Mouse (Mus musculus) E14TG2a.4 (cell line): Measurements from ENCODE around the gene Gm10837.
"Not testable (repeated sequence)": the region's sequence is repeated elsewhere in the genome, so short reads cannot be mapped to it uniquely, and the experiment has no call there.

ENCODE experiments used
- H3K27me3 ChIP-seq: 2 replicates; pipeline ENCODE4 v1.6.1; 2014; ENCODE audit warnings: low read length, control low read depth; ENCODE audit not compliant: insufficient read depth
- H3K36me3 ChIP-seq: 2 replicates; pipeline ENCODE4 v1.6.1; 2014; ENCODE audit warnings: low read length, control low read depth; ENCODE audit not compliant: insufficient read depth
- H3K4me1 ChIP-seq: replicated peaks from 2 replicates; pipeline ENCODE4 v1.6.1; 2014; ENCODE audit warnings: low read depth, low read length, control low read depth
- H3K4me3 ChIP-seq: replicated peaks from 2 replicates; pipeline ENCODE4 v1.5.1; 2014; ENCODE audit warnings: mild to moderate bottlenecking, low read length
- H3K9me3 ChIP-seq: 2 replicates; pipeline ENCODE4 v1.6.1; 2014; ENCODE audit warnings: low read length, control low read depth
- CTCF ChIP-seq: conservative IDR thresholded peaks from 2 replicates; pipeline ENCODE4 v1.5.1; 2014; ENCODE audit warnings: low read length
- NANOG ChIP-seq: IDR thresholded peaks from 2 replicates; pipeline ENCODE4 v1.6.1; 2014; ENCODE audit warnings: borderline replicate concordance, low read length, mixed read lengths
- POU5F1 ChIP-seq: IDR thresholded peaks from 2 replicates; pipeline ENCODE4 v1.6.1; 2014; ENCODE audit warnings: low read length, borderline replicate concordance

Gene Gm10837

DNA sequence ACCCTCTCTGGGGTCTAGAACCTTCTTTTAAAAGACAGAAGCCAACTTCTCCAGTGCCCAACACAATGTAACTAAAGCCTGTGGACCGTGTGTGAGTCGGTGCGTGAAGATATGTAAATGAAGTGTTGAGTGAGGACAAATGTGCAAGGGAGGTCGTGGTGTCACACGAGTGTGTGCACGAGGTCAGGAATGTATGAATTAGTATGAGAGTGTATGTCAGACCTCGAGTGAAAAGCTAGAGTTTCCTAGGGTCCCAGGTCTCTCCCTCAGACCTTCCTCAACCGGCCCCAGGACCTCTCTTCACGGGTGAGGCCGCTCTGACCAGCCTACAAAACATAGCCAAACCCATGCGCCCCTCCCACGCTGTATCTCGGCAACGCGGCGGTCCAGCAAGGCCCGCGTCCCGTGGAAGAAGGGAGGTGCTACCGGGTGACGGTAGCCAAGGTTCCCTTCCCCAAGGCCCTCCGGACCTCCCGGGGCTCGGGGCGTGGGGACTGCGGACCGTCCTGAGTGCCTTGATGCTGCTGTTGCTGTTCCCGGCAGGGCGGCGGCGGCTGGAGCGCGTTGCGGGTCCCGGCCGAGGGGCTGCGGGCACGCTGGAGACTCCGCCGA is 27.2 kb upstream of the Gm10837 start:
- H3K36me3 ChIP-seq: peaks cover 49% of the 10 kb centered on the region
- no peak for TF ChIP-seq NANOG
- TF ChIP-seq CTCF: no peak
- no peak for TF ChIP-seq POU5F1
- no peaks in the 10 kb centered on the region for H3K9me3 ChIP-seq
- peak overlapping the region; percentile 92 for H3K4me3 ChIP-seq
- H3K4me1 ChIP-seq: peaks cover 58% of the 10 kb centered on the region
- no peaks in the 10 kb centered on the region for H3K27me3 ChIP-seq

GRCm38 (mm10) chr14:122463734-122464341 is 26.5 kb upstream of the Gm10837 start:
- H3K4me3 ChIP-seq: peak overlapping the region; percentile 92
- H3K36me3 ChIP-seq: peaks cover 42% of the 10 kb centered on the region
- not testable (repeated sequence) for H3K27me3 ChIP-seq, H3K9me3 ChIP-seq
- H3K4me1 ChIP-seq: peaks cover 63% of the 10 kb centered on the region

- Histone ChIP-seq H3K4me3 (peak overlapping the region; percentile 92), H3K36me3 (peaks cover 38% of the 10 kb centered on the region), H3K4me1 (peaks cover 68% of the 10 kb centered on the region), H3K9me3 (no peaks in the 10 kb centered on the region), H3K27me3 (peaks cover 5% of the 10 kb centered on the region; the same call in 1 of the 2 replicates)
- TF ChIP-seq NANOG: no peak
- TF ChIP-seq CTCF: no peak
- TF ChIP-seq POU5F1: no peak
These were observed 26.0 kb upstream of the Gm10837 start for GRCm38 (mm10) chr14:122464351-122464762.

DNA sequence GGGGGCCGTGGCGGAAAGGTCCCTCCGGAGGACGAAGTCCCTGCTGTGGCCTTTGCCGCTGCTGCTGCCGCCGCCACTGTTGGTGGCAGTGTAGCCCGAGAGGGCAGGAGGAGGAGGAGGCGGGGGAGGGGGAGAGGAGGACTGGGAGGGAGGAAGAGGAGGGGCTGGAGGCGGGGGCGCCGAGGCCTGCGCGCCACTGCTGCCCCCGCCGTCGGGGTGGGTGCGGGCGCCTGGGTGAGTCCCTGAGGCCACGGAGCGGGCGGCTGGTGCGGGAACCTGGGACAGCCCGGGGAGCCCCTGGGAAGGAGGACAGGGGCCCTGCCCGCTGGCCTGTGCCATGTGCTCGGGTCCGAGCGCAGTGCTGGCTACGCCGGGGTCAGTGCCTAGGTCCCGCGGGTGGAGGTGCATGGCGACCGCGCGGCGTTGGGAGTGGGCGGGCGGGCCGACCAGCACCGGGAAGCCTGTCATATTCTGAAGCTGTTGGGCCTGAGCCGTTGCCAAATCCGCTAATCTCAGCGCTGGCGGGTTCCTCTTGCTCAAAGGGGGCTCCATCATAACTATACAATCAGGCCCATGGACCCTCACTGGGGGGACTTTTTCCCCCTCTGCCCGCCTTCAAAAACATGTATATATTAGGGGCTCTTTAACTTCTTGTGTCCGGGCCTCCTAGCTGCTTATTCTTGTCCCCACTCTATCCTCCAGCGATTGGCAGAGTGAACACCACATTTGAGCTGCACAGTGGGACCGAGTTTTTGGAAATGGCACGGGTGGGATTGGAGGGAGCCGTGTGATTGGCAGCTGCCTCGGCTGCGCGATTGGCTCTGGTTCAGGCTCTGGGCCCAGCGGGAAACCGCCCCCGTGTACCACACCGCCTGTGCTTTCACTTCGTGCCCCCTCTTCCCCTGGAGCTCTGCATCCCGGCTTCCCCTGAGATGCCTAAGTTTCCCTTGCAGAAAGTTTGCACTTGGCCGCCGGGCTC is 25.3 kb upstream of the Gm10837 start, which contains the start of gene Zic5:
Gene Zic5, minus strand, starts transcription at position 915 of the 979 bp plus-strand sequence.
- TF ChIP-seq POU5F1 (no peak), NANOG (no peak), CTCF (no peak)
- Histone ChIP-seq H3K4me3 (peak within 1 kb of the TSS; percentile 92), H3K36me3 (peaks cover 31% of the 10 kb centered on the region), H3K4me1 (peaks cover 69% of the 10 kb centered on the region), H3K27me3 (peaks cover 7% of the 10 kb centered on the region; the same call in 1 of the 2 replicates), H3K9me3 (no peaks in the 10 kb centered on the region)

DNA sequence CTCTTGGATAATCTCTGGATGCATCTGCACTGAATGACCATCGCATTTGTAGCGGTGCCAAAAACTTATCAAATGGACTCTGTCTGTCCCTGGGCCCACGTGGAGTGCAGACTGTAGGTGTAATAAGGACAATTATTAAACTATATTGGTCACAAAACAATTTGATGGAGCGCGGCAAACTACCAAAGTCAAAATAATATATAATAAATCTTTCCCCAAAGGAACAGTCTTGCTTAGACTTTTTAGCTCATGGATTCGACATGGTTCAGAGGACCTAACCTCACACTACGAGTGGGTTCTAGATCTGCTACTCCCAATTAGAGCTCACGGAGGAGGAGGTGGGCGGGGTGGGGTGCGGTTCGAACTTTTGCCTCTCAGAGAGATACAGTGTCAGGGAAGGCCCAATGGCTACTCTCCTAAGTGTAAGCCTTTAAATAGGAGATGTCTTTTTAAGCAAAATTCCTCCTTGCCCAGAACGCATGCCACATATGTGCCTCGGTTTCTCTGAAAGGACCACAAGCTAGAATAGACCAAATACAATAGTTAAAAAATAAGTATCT is 24.4 kb upstream of the Gm10837 start:
- peaks cover 22% of the 10 kb centered on the region for H3K36me3 ChIP-seq
- peaks cover 70% of the 10 kb centered on the region for H3K4me1 ChIP-seq
- H3K9me3 ChIP-seq: no peaks in the 10 kb centered on the region
- no peak for TF ChIP-seq CTCF
- no peak for TF ChIP-seq NANOG
- no peak for TF ChIP-seq POU5F1
- H3K4me3 ChIP-seq: peak overlapping the region; percentile 92
- H3K27me3 ChIP-seq: peaks cover 10% of the 10 kb centered on the region

- Histone ChIP-seq H3K4me3 (0 out of 2 replicates have a peak overlapping the region, but pooled peaks have one; percentile 92), H3K27me3 (peaks cover 16% of the 10 kb centered on the region), H3K9me3 (no peaks in the 10 kb centered on the region), H3K4me1 (peaks cover 69% of the 10 kb centered on the region), H3K36me3 (peaks cover 13% of the 10 kb centered on the region)
- no peak for TF ChIP-seq POU5F1
- TF ChIP-seq NANOG: no peak
- TF ChIP-seq CTCF: no peak
These were observed 23.5 kb upstream of the Gm10837 start for GRCm38 (mm10) chr14:122466756-122467362.

DNA sequence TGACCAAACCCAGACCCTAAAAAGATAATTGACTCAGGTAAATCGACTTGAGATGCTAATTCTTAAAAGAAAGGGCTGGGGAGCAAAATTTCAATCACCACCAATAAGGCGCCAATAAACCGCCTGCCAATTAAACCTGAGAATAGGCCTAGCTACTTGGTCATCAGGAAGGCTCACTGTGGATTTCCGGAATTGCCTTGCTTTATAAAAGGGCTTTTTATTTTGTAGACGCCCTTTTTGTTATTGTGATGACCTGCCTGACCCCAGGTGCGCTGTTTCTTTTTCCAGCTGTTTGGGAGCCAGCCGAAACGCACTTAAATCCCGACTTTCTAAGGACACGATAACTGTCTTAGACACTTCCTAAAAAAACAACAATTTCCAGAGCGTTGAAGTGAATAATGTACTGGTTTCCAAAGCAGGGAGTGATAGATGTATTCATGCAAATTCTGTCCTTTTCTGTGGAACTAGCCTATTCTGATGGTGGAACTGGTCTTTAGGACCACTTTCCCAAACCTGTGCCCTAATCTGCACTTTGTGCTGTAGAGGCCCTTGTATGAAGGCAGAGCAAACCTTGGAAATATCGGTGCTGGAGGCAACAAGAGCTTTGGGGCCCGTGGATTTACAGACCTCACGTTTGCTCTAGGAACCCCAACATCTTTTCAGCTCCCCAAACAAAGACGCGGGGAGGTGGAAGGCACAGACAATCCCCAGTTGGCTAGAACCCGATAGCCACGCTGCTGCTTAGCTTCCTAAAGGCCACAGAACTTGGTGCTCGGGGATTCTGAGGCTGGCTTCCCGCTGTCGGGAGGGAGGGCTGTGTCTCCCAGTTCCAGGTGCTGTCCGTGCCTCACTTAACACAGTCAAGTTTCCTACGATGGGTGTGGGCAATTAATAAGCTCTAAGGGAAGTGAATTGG is 22.2 kb upstream of the Gm10837 start:
- TF ChIP-seq CTCF (no peak), POU5F1 (no peak), NANOG (peak; percentile 90)
- H3K27me3 ChIP-seq: peaks cover 24% of the 10 kb centered on the region
- peaks cover 69% of the 10 kb centered on the region for H3K4me1 ChIP-seq
- H3K9me3 ChIP-seq: no peaks in the 10 kb centered on the region
- peak overlapping the region; percentile 64 for H3K4me3 ChIP-seq
- H3K36me3 ChIP-seq: peaks cover 2% of the 10 kb centered on the region; the same call in 1 of the 2 replicates
